Mouse (Mus musculus): ENCODE measurements around the gene Mitf. TPM values are rescaled to one million over a fixed set of nuclear protein-coding genes. Genes with fewer than 3 reads are reported as not detected.

Gene Mitf
- polyA plus RNA-seq, 1 experiment from 2014 or later: 26.4 TPM

GRCm38 (mm10) chr6:98064926-98065325 lies 258.1 kb downstream of the Mitf start:
- ATAC-seq (ENCODE audit: insufficient number of reproducible peaks, insufficient read depth, low FRiP score, low read depth): no peak

GRCm38 (mm10) chr6:98066420-98066819 lies 259.6 kb downstream of the Mitf start:
- ATAC-seq (ENCODE audit: insufficient number of reproducible peaks, insufficient read depth, low FRiP score, low read depth): no peak

More at GRCm38 (mm10) chr6:98064926-98065325, 258.1 kb downstream of the Mitf start:
- Histone ChIP-seq H3K27ac (replicated peaks in 1 of 2; ENCODE audit: control insufficient read depth in 1 of 2, insufficient read depth in 1 of 2, low read depth in 2 of 2, low read length in 2 of 2) (no peak overlapping the region), H3K27me3 (ENCODE audit: control insufficient read depth, insufficient read depth, low read length) (no peaks in the 10 kb centered on the region), H3K4me3 (ENCODE audit: control insufficient read depth in 1 of 2, insufficient read depth in 1 of 2, low read depth in 1 of 2, low read length in 2 of 2) (no peak overlapping the region), H3K9me3 (ENCODE audit: control insufficient read depth, low read length) (no peaks in the 10 kb centered on the region), H3K36me3 (ENCODE audit: control insufficient read depth, insufficient read depth, low read length) (no peaks in the 10 kb centered on the region), H3K9ac (ENCODE audit: low read length) (no peak overlapping the region), H3K4me2 (ENCODE audit: low read length) (no peak overlapping the region), H3K4me1 (ENCODE audit: control insufficient read depth in 2 of 2, insufficient read depth in 2 of 2, low read length in 2 of 2) (no peaks in the 10 kb centered on the region)
- 18% methylated on average over 5 of the region's 5 CpGs for whole genome bisulfite sequencing

More at GRCm38 (mm10) chr6:98066420-98066819, 259.6 kb downstream of the Mitf start:
- no peak overlapping the region for H3K27ac ChIP-seq (replicated peaks in 1 of 2; ENCODE audit: control insufficient read depth in 1 of 2, insufficient read depth in 1 of 2, low read depth in 2 of 2, low read length in 2 of 2)
- H3K4me2 ChIP-seq (ENCODE audit: low read length): no peak overlapping the region
- H3K4me3 ChIP-seq (ENCODE audit: control insufficient read depth in 1 of 2, insufficient read depth in 1 of 2, low read depth in 1 of 2, low read length in 2 of 2): no peak overlapping the region
- no peaks in the 10 kb centered on the region for H3K36me3 ChIP-seq (ENCODE audit: control insufficient read depth, insufficient read depth, low read length)
- H3K4me1 ChIP-seq (ENCODE audit: control insufficient read depth in 2 of 2, insufficient read depth in 2 of 2, low read length in 2 of 2): no peaks in the 10 kb centered on the region
- H3K9me3 ChIP-seq (ENCODE audit: control insufficient read depth, low read length): no peaks in the 10 kb centered on the region
- WGBS: 84% methylated on average over 4 of the region's 4 CpGs
- H3K9ac ChIP-seq (ENCODE audit: low read length): no peak overlapping the region
- no peaks in the 10 kb centered on the region for H3K27me3 ChIP-seq (ENCODE audit: control insufficient read depth, insufficient read depth, low read length)

Other genes with a start within 250 kb of the Mitf start
- gene Frmd4b, start 189.5 kb upstream of the Mitf start, polyA plus RNA-seq (2014; fragmentation: Nextera tagmentation; extraction: Ambion mirVana): 16.6 and 17.6 TPM in 2 replicates